29 mouse cellular contexts compared by ENCODE assay signal in the genomic region with DNA sequence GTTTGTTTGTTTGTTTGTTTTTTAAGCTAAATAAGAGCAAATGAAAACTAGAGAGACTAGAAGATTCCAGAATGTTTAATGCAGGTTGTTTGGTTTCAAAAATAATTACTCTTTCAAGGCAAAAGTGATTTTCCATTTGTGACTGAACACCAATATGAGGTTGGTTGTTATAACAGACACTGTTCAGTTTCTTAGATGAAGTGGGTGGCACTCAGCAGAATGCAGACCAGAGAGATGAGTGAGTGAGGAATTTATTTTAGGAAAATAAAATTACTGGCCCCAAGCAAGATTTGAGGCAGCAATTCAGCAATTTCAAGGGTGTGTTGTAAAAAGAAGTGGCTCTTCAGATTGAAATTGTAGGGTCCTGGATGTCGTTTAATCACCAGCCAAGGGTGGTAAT.
"Had no signal": no experiment of that assay in that cellular context is flagged by ENCODE, and none has a peak within 500 bp of the region (broad histone marks: within the 10 kb centered on the region; RNA-seq: fewer than 3 reads in every experiment).

No protein-coding gene starts in this region.

- H3K27ac ChIP-seq: embryonic facial prominence, embryonic 10.5 days; embryonic facial prominence, embryonic 12.5 days; embryonic facial prominence, embryonic 13.5 days; embryonic facial prominence, embryonic 15.5 days; forebrain, embryonic 10.5 days; forebrain, embryonic 12.5 days; forebrain, embryonic 13.5 days; forebrain, embryonic 15.5 days; gastrocnemius, adult 2 months; heart, adult 2 months had no signal

- DNase-seq: cerebellum, adult 2 months; cerebellum, adult 8-10 months; cerebellum, adult 9-10 months; cerebellum, adult 9-11 months; cerebellum, postnatal 10 days; cerebellum, postnatal 14 days; cerebellum, postnatal 25 days; cerebellum, postnatal 36 days; embryo, embryonic 11 days; forebrain, postnatal 0 days; gastrocnemius, adult 2 months; gastrocnemius, postnatal 10 days; gastrocnemius, postnatal 14 days; gastrocnemius, postnatal 25 days; gastrocnemius, postnatal 36 days; heart, adult 11 months; heart, adult 18-20 months; heart, adult 2 months had no signal

- ATAC-seq: forebrain, embryonic 13.5 days; forebrain, embryonic 14.5 days; forebrain, embryonic 15.5 days; forebrain, embryonic 16.5 days; forebrain, postnatal 0 days had no signal

- H3K4me1 ChIP-seq: embryonic facial prominence, embryonic 10.5 days; embryonic facial prominence, embryonic 12.5 days; embryonic facial prominence, embryonic 13.5 days; embryonic facial prominence, embryonic 15.5 days; forebrain, embryonic 10.5 days; forebrain, embryonic 12.5 days; forebrain, embryonic 13.5 days; forebrain, embryonic 15.5 days had no signal

- H3K4me3 ChIP-seq: embryonic facial prominence, embryonic 10.5 days; embryonic facial prominence, embryonic 12.5 days; embryonic facial prominence, embryonic 13.5 days; embryonic facial prominence, embryonic 15.5 days; erythroblast, embryonic 14.5 days; forebrain, embryonic 10.5 days; forebrain, embryonic 12.5 days; forebrain, embryonic 13.5 days; forebrain, embryonic 15.5 days; gastrocnemius, adult 2 months; heart, adult 2 months had no signal
